Comparison of ENCODE assay signal across 29 mouse cellular contexts in genomic region chr17:87585355-87585754, GRCm38 (mm10). TPM values are rescaled to one million over a fixed set of nuclear protein-coding genes. Genes with fewer than 3 reads are reported as not detected.
DNase-seq lines count a peak whose midpoint lies in the region; ATAC-seq and TF ChIP-seq lines count a peak whose summit lies in the region.
"Had no signal": no experiment of that assay in that cellular context is flagged by ENCODE, and none has a peak within 500 bp of the region (broad histone marks: within the 10 kb centered on the region; RNA-seq: fewer than 3 reads in every experiment).

No protein-coding gene starts in this region.

- DNase-seq in hindbrain, postnatal 0 days (ENCODE audit: low spot score) = no peak
- no peak for DNase-seq in kidney, postnatal 0 days (ENCODE audit: low spot score)
- DNase-seq in kidney, adult 9 months = no peak
- peak; percentile 7 for DNase-seq in brain, adult 2 months (ENCODE audit: low read depth, low spot score)
- DNase-seq in lung, postnatal 14 days = no peak
- DNase-seq: adrenal gland, postnatal 14 days; cerebellum, adult 11-12 months; cerebellum, adult 9-11 months; embryo, embryonic 11 days; gastrocnemius, postnatal 25 days; heart, adult 11 months; left cerebral cortex, postnatal 4 days; liver, postnatal 0 days; lung, postnatal 4 days; midbrain, embryonic 14.5 days; retina, postnatal 1 day; right cerebral cortex, postnatal 14 days; thymus, adult 2 months; thymus, postnatal 36 days had no signal

- H3K27ac ChIP-seq in hindbrain, postnatal 0 days = no peak overlapping the region
- H3K27ac ChIP-seq in hindbrain, embryonic 16.5 days (ENCODE audit: low read depth, low read length) = no peak overlapping the region
- H3K27ac ChIP-seq in kidney, postnatal 0 days = no peak overlapping the region
- no peak overlapping the region for H3K27ac ChIP-seq in intestine, postnatal 0 days (ENCODE audit: low read depth, low read length)
- H3K27ac ChIP-seq: embryonic facial prominence, embryonic 12.5 days; heart, embryonic 10.5 days; heart, embryonic 15.5 days; hindbrain, embryonic 15.5 days; liver, embryonic 12.5 days; neural tube, embryonic 15.5 days had no signal

- no peak overlapping the region for H3K4me2 ChIP-seq in hindbrain, postnatal 0 days (ENCODE audit: low read depth, low read length)
- no peak overlapping the region for H3K4me2 ChIP-seq in hindbrain, embryonic 16.5 days (ENCODE audit: low read length)
- no peak overlapping the region for H3K4me2 ChIP-seq in kidney, postnatal 0 days (ENCODE audit: low read length)
- no peak overlapping the region for H3K4me2 ChIP-seq in intestine, postnatal 0 days (replicated peaks; ENCODE audit: low read depth)
- H3K4me2 ChIP-seq: embryonic facial prominence, embryonic 12.5 days; heart, embryonic 15.5 days; hindbrain, embryonic 15.5 days; liver, embryonic 12.5 days; neural tube, embryonic 15.5 days had no signal

- H3K4me3 ChIP-seq in hindbrain, postnatal 0 days (ENCODE audit: low read length) = no peak overlapping the region
- no peak overlapping the region for H3K4me3 ChIP-seq in hindbrain, embryonic 16.5 days (ENCODE audit: low read length)
- H3K4me3 ChIP-seq in kidney, postnatal 0 days (replicated peaks; ENCODE audit: low read depth, low read length) = no peak overlapping the region
- no peak overlapping the region for H3K4me3 ChIP-seq in intestine, postnatal 0 days (ENCODE audit: low read depth, low read length)
- H3K4me3 ChIP-seq: embryonic facial prominence, embryonic 12.5 days; heart, embryonic 10.5 days; heart, embryonic 15.5 days; hindbrain, embryonic 15.5 days; liver, embryonic 12.5 days; neural tube, embryonic 15.5 days had no signal

- H3K27me3 ChIP-seq in hindbrain, postnatal 0 days (ENCODE audit: insufficient read depth, low read length) = no peaks in the 10 kb centered on the region
- H3K27me3 ChIP-seq in hindbrain, embryonic 16.5 days (replicated peaks; ENCODE audit: control insufficient read depth, insufficient read depth, low read length) = no peaks in the 10 kb centered on the region
- H3K27me3 ChIP-seq in kidney, postnatal 0 days (ENCODE audit: insufficient read depth, low read length) = no peaks in the 10 kb centered on the region
- no peaks in the 10 kb centered on the region; the same call in 1 of the 2 replicates for H3K27me3 ChIP-seq in intestine, postnatal 0 days (replicated peaks; ENCODE audit: control insufficient read depth, insufficient read depth, low read length)
- H3K27me3 ChIP-seq: embryonic facial prominence, embryonic 12.5 days; heart, embryonic 15.5 days; hindbrain, embryonic 15.5 days; liver, embryonic 12.5 days; neural tube, embryonic 15.5 days had no signal

- H3K9me3 ChIP-seq in hindbrain, postnatal 0 days (ENCODE audit: low read length) = no peaks in the 10 kb centered on the region
- peaks cover 5% of the 10 kb centered on the region; the same call in 1 of the 2 replicates for H3K9me3 ChIP-seq in hindbrain, embryonic 16.5 days (ENCODE audit: control insufficient read depth, low read length)
- H3K9me3 ChIP-seq in kidney, postnatal 0 days (replicated peaks; ENCODE audit: low read length) = 0 out of 2 replicates have a peak, but pooled peaks cover 4% of the 10 kb centered on the region
- no peaks in the 10 kb centered on the region for H3K9me3 ChIP-seq in intestine, postnatal 0 days (ENCODE audit: control insufficient read depth)
- H3K9me3 ChIP-seq: heart, embryonic 10.5 days; neural tube, embryonic 15.5 days had no signal

- 52% methylated on average over 6 of the region's 6 CpGs for WGBS in hindbrain, postnatal 0 days
- 55% methylated on average over 6 of the region's 6 CpGs for WGBS in hindbrain, embryonic 16.5 days
- WGBS in kidney, postnatal 0 days = 31% methylated on average over 6 of the region's 6 CpGs
- WGBS in intestine, postnatal 0 days = 31% methylated on average over 6 of the region's 6 CpGs

- H3K9ac ChIP-seq in hindbrain, postnatal 0 days (replicated peaks; ENCODE audit: low read length) = no peak overlapping the region
- H3K9ac ChIP-seq in hindbrain, embryonic 16.5 days (ENCODE audit: low read depth, low read length) = no peak overlapping the region
- peak overlapping the region; percentile 14; the same call in 1 of the 2 replicates for H3K9ac ChIP-seq in kidney, postnatal 0 days (ENCODE audit: low read depth, low read length)
- H3K9ac ChIP-seq in intestine, postnatal 0 days (ENCODE audit: low read depth, low read length) = no peak overlapping the region
- H3K9ac ChIP-seq: embryonic facial prominence, embryonic 12.5 days; heart, embryonic 15.5 days; hindbrain, embryonic 15.5 days; liver, embryonic 12.5 days; liver, postnatal 0 days; neural tube, embryonic 15.5 days had no signal

- H3K4me1 ChIP-seq in hindbrain, postnatal 0 days (ENCODE audit: insufficient read depth, low read length) = no peaks in the 10 kb centered on the region
- no peaks in the 10 kb centered on the region for H3K4me1 ChIP-seq in hindbrain, embryonic 16.5 days (ENCODE audit: control insufficient read depth, insufficient read depth, low read depth, low read length)
- no peaks in the 10 kb centered on the region for H3K4me1 ChIP-seq in kidney, postnatal 0 days (replicated peaks; ENCODE audit: insufficient read depth, low read length)
- no peaks in the 10 kb centered on the region for H3K4me1 ChIP-seq in intestine, postnatal 0 days (replicated peaks; ENCODE audit: control insufficient read depth, insufficient read depth, low read length)
- H3K4me1 ChIP-seq: embryonic facial prominence, embryonic 12.5 days; heart, embryonic 15.5 days; hindbrain, embryonic 15.5 days; liver, embryonic 12.5 days; neural tube, embryonic 15.5 days had no signal

- H3K36me3 ChIP-seq in hindbrain, postnatal 0 days (ENCODE audit: insufficient read depth, low read length) = no peaks in the 10 kb centered on the region
- no peaks in the 10 kb centered on the region for H3K36me3 ChIP-seq in hindbrain, embryonic 16.5 days (ENCODE audit: control insufficient read depth, insufficient read depth, low read length)
- no peaks in the 10 kb centered on the region for H3K36me3 ChIP-seq in kidney, postnatal 0 days (ENCODE audit: insufficient read depth, low read length)
- no peaks in the 10 kb centered on the region for H3K36me3 ChIP-seq in intestine, postnatal 0 days (ENCODE audit: control insufficient read depth, insufficient read depth)
- H3K36me3 ChIP-seq: embryonic facial prominence, embryonic 12.5 days; heart, embryonic 10.5 days; heart, embryonic 15.5 days; hindbrain, embryonic 15.5 days; liver, embryonic 12.5 days; neural tube, embryonic 15.5 days had no signal

- ATAC-seq in hindbrain, postnatal 0 days = peak; percentile 64; the same call in 1 of the 2 replicates
- ATAC-seq in hindbrain, embryonic 16.5 days = no peak
- peak; percentile 95 for ATAC-seq in kidney, postnatal 0 days (replicated peaks; ENCODE audit: low FRiP score, low read depth)
- ATAC-seq in intestine, postnatal 0 days = peak; percentile 79
- ATAC-seq: forebrain, embryonic 14.5 days; liver, embryonic 12.5 days; liver, postnatal 0 days had no signal

- TF ChIP-seq CTCF in hindbrain, postnatal 0 days (IDR thresholded peaks at IDR 0.05; ENCODE audit: low read depth) = no peak
- TF ChIP-seq CTCF in kidney, postnatal 0 days (IDR thresholded peaks at IDR 0.05; ENCODE audit: low read depth) = no peak
- TF ChIP-seq CTCF in intestine, postnatal 0 days (IDR thresholded peaks at IDR 0.05; ENCODE audit: low read depth) = no peak

RNA-seq across cellular contexts. Expression of gene Epcam, which starts 50.4 kb away (rescaled TPM):
- 1.4 and 2.3 TPM in 2 replicates for total RNA-seq in hindbrain, postnatal 0 days (2014; rRNA removed)
- polyA plus RNA-seq in hindbrain, postnatal 0 days (2015; fragmentation: Nextera tagmentation; extraction: Ambion mirVana) = 4.8 and 5.1 TPM in 2 replicates
- polyA plus RNA-seq in hindbrain, embryonic 16.5 days (2015; fragmentation: Nextera tagmentation; extraction: Ambion mirVana) = 4.4 and 4.7 TPM in 2 replicates
- polyA plus RNA-seq in kidney, postnatal 0 days (2015; fragmentation: Nextera tagmentation; extraction: Ambion mirVana) = 409 and 412 TPM in 2 replicates
- 1,279 and 1,318 TPM in 2 replicates for polyA plus RNA-seq in intestine, postnatal 0 days (2015; fragmentation: Nextera tagmentation; extraction: Ambion mirVana)
- total RNA-seq: gastrocnemius, postnatal 25 days; heart, postnatal 25 days had no signal

Comparison
In these comparisons a context has a peak if more than half of its experiments do, and no peak if none do; other contexts are left out.
1. RNA of gene Epcam, which starts 50.4 kb away (polyA plus RNA-seq): 1,279 to 1,318 TPM in intestine, postnatal 0 days and 409 to 412 TPM in kidney, postnatal 0 days; 4.8 to 5.1 TPM in hindbrain, postnatal 0 days and 4.4 to 4.7 TPM in hindbrain, embryonic 16.5 days; every median in the first group is over 10 times any median in the second.